Mouse (Mus musculus): ENCODE measurements around the gene Sertad2. TPM values are rescaled to one million over a fixed set of nuclear protein-coding genes. Genes with fewer than 3 reads are reported as not detected.

Sertad2 gene
- polyA plus RNA-seq, 1 experiment from 2014 or later: 29.9 TPM

DNA sequence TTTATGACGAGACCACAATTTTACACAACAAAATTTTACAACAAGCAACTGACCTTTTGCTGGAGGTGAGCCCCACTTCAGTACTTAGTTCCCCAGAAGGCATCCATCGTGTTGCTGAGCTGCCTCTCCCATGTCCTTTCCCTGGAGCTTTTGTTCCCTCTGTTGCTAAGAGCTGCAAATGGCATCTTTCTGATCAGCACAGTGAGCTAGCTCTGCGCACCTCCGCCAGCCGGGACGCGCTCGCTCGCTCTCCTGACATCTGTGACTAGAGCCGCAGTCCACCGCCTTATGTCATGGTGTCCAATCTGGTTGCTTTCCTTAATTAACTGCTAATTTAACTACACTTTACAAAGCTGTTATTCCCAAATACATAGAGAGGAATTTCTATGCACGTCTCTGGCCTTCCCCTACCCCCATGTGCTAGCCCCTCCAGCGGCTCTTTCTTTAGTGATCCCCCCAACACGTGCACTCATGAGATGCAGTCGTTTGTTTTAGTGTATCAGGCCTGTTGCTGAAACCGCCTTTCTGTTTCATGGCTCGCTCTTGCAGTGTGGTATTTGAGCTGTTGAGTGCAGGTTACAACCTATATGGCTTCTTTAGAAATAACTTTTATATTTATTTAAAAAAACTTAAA lies 107.1 kb downstream of the Sertad2 start:
- ATAC-seq (ENCODE audit: low FRiP score, low TSS enrichment) (no peak), DNase-seq (ENCODE audit: low spot score) (no peak)
- Histone ChIP-seq H3K9me3 (ENCODE audit: control insufficient read depth, low read length) (no peaks in the 10 kb centered on the region), H3K9ac (ENCODE audit: low read length) (no peak overlapping the region), H3K36me3 (ENCODE audit: control insufficient read depth, insufficient read depth, low read length) (peaks cover 3% of the 10 kb centered on the region; the same call in 1 of the 2 replicates), H3K4me2 (replicated peaks; ENCODE audit: low read depth) (no peak overlapping the region), H3K27ac (replicated peaks) (no peak overlapping the region), H3K4me3 (ENCODE audit: low read depth, low read length) (no peak overlapping the region), H3K4me1 (replicated peaks; ENCODE audit: control insufficient read depth, insufficient read depth) (peaks cover 2% of the 10 kb centered on the region; the same call in 1 of the 2 replicates), H3K27me3 (ENCODE audit: control insufficient read depth, insufficient read depth, low read length) (no peaks in the 10 kb centered on the region)
- 88% methylated on average over 17 of the region's 17 CpGs for WGBS
- TF ChIP-seq EP300 (optimal IDR thresholded peaks at IDR 0.05) (no peak), CTCF (IDR thresholded peaks at IDR 0.05; ENCODE audit: low read depth) (no peak)

DNA sequence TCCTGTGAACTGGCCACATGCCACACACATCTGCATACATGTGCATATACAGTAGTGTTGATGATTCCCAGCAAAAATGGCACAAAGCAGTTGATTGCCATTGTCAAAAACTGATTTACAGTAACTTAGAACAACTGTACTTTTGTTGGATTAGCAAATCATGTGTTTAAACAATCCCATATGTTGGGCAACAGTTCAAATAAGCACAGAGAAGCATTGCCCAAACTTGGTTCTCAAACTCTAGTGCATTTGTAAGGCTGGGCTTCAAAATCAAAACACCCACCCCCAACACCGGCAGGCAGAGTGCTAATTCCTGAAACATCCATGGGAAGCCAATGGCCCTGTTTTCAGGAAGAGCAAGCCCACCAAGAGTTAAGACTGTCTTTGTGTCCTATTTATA lies 108.1 kb downstream of the Sertad2 start:
- Histone ChIP-seq H3K4me1 (replicated peaks; ENCODE audit: control insufficient read depth, insufficient read depth) (peaks cover 11% of the 10 kb centered on the region), H3K27ac (replicated peaks) (0 out of 2 replicates have a peak overlapping the region, but pooled peaks have one; percentile 65), H3K9ac (ENCODE audit: low read length) (no peak overlapping the region), H3K4me3 (ENCODE audit: low read depth, low read length) (no peak overlapping the region), H3K4me2 (replicated peaks; ENCODE audit: low read depth) (no peak overlapping the region), H3K9me3 (ENCODE audit: control insufficient read depth, low read length) (no peaks in the 10 kb centered on the region), H3K36me3 (ENCODE audit: control insufficient read depth, insufficient read depth, low read length) (peaks cover 3% of the 10 kb centered on the region; the same call in 1 of the 2 replicates), H3K27me3 (ENCODE audit: control insufficient read depth, insufficient read depth, low read length) (no peaks in the 10 kb centered on the region)
- ATAC-seq (ENCODE audit: low FRiP score, low TSS enrichment): no peak
- 42% methylated on average over 1 of the region's 1 CpGs for WGBS
- DNase-seq (ENCODE audit: low spot score): no peak
- TF ChIP-seq EP300 (optimal IDR thresholded peaks at IDR 0.05) (no peak), CTCF (IDR thresholded peaks at IDR 0.05; ENCODE audit: low read depth) (no peak)

DNA sequence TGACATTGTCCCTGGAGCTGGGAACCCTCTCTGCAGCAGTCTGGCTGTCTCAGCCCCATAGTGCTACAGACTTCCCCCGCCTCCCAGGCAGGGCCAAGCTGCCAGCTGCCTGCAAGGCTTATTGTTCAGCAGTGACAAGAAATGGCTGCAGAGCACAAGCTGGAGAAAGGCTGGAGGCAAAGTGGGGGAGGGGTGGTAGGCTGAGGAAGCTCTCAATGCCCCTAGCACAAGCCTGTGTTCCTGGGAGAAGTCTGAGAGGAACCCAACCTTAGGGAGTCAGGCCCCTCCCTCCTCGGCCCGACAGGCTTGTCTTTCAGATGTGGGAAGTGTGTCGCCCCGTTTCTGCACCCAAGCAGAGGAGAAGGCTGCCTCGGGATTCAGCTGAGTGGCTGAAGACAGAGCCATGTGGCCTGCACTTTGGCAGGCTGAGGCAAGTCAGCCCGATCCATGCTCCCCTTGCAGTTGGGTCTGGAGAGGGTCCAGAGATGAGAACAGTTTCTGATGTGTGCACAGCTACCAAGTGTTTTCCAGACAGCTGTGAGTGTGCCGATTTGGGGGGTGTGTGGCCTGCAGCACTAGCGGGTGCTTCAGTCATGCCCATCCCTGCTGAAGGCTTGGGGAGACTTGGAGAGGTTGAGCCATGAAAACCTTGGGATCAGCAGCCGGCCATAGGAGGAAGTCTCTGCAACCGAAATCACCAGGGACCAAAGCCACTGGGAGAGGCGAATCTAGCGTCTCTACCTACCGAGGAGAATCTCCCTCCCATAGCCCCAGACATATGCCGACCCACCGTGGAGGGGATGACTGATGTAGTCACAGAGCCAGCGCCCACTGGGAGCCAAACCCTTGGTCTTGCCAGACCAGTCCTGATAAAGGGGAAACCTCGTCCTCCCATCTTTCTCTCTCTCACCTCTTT lies 113.0 kb downstream of the Sertad2 start:
- DNase-seq (ENCODE audit: low spot score) (peak; percentile 47), ATAC-seq (ENCODE audit: low FRiP score, low TSS enrichment) (peak; percentile 61)
- Histone ChIP-seq H3K4me2 (replicated peaks; ENCODE audit: low read depth) (peak overlapping the region; percentile 45), H3K27me3 (ENCODE audit: control insufficient read depth, insufficient read depth, low read length) (no peaks in the 10 kb centered on the region), H3K27ac (replicated peaks) (peak overlapping the region; percentile 78), H3K9me3 (ENCODE audit: control insufficient read depth, low read length) (no peaks in the 10 kb centered on the region), H3K4me1 (replicated peaks; ENCODE audit: control insufficient read depth, insufficient read depth) (peaks cover 14% of the 10 kb centered on the region), H3K36me3 (ENCODE audit: control insufficient read depth, insufficient read depth, low read length) (no peaks in the 10 kb centered on the region), H3K4me3 (ENCODE audit: low read depth, low read length) (peak overlapping the region; percentile 15), H3K9ac (ENCODE audit: low read length) (peak overlapping the region; percentile 45)
- TF ChIP-seq CTCF (IDR thresholded peaks at IDR 0.05; ENCODE audit: low read depth) (no peak), EP300 (optimal IDR thresholded peaks at IDR 0.05) (no peak)
- WGBS: 16% methylated on average over 18 of the region's 18 CpGs

DNA sequence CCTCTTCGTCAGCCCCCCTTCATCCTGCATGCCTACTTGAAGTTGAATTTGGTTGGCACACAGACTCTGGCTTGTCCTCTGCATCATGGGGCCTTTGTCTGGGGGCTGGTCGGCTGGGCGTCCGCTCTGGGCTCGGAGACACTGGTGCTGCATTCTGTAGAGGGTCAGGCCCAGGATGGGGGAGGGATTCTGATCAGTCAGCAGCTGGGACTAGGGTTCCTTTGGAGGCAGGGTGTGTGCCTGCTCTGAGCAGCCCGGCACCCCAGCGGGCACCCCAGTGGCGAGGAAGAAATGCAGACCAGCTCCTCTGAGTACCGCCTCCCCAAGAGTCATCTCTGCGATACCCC lies 113.6 kb downstream of the Sertad2 start:
- DNase-seq (ENCODE audit: low spot score) (no peak), ATAC-seq (ENCODE audit: low FRiP score, low TSS enrichment) (0 out of 2 replicates have a peak, but pooled peaks have one; percentile 24)
- H3K9ac ChIP-seq (ENCODE audit: low read length): peak overlapping the region; percentile 45
- 37% methylated on average over 10 of the region's 10 CpGs for WGBS
- H3K9me3 ChIP-seq (ENCODE audit: control insufficient read depth, low read length): no peaks in the 10 kb centered on the region
- H3K4me2 ChIP-seq (replicated peaks; ENCODE audit: low read depth): peak overlapping the region; percentile 45
- H3K4me3 ChIP-seq (ENCODE audit: low read depth, low read length): peak overlapping the region; percentile 15; the same call in 1 of the 2 replicates
- no peaks in the 10 kb centered on the region for H3K27me3 ChIP-seq (ENCODE audit: control insufficient read depth, insufficient read depth, low read length)
- peaks cover 14% of the 10 kb centered on the region for H3K4me1 ChIP-seq (replicated peaks; ENCODE audit: control insufficient read depth, insufficient read depth)
- H3K27ac ChIP-seq (replicated peaks): peak overlapping the region; percentile 78
- no peaks in the 10 kb centered on the region for H3K36me3 ChIP-seq (ENCODE audit: control insufficient read depth, insufficient read depth, low read length)
- TF ChIP-seq EP300 (optimal IDR thresholded peaks at IDR 0.05): no peak
- no peak for TF ChIP-seq CTCF (IDR thresholded peaks at IDR 0.05; ENCODE audit: low read depth)

DNA sequence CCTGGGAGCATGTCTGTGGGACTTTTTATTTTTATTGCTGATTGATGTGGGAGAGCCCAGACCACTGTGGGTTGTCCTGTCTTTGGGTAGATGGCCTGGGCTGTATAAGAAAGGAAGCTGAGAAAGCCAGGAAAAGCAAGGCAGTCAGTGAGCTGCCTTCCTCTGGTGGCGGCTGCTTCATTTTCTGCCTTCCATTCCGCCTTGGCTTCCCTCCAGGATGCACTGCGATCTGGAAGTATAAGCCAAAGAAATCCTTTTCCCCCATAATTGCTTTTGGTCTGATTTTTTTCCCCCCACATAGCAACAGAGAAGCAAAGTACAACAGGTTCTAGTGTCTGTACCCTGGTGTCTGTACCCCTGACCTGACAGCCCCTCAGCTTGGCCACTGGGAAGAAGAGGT lies 116.0 kb downstream of the Sertad2 start:
- no peak overlapping the region for H3K4me3 ChIP-seq (ENCODE audit: low read depth, low read length)
- peaks cover 14% of the 10 kb centered on the region for H3K4me1 ChIP-seq (replicated peaks; ENCODE audit: control insufficient read depth, insufficient read depth)
- no peak overlapping the region for H3K9ac ChIP-seq (ENCODE audit: low read length)
- H3K4me2 ChIP-seq (replicated peaks; ENCODE audit: low read depth): no peak overlapping the region
- ATAC-seq (ENCODE audit: low FRiP score, low TSS enrichment) (no peak), DNase-seq (ENCODE audit: low spot score) (no peak)
- no peaks in the 10 kb centered on the region for H3K36me3 ChIP-seq (ENCODE audit: control insufficient read depth, insufficient read depth, low read length)
- H3K27me3 ChIP-seq (ENCODE audit: control insufficient read depth, insufficient read depth, low read length): no peaks in the 10 kb centered on the region
- TF ChIP-seq EP300 (optimal IDR thresholded peaks at IDR 0.05): no peak
- H3K27ac ChIP-seq (replicated peaks): no peak overlapping the region
- 51% methylated on average over 3 of the region's 3 CpGs for WGBS
- no peaks in the 10 kb centered on the region for H3K9me3 ChIP-seq (ENCODE audit: control insufficient read depth, low read length)
